Mouse (Mus musculus): ENCODE data around the gene 1700080E11Rik. TPM values are rescaled to one million over a fixed set of nuclear protein-coding genes. Genes with fewer than 3 reads are reported as not detected.
"Not testable (repeated sequence)": the region's sequence is repeated elsewhere in the genome, so short reads cannot be mapped to it uniquely, and the experiment has no call there.

Gene 1700080E11Rik
- polyA plus RNA-seq (2015; fragmentation: Nextera tagmentation; extraction: Ambion mirVana): not detected in 2 replicates

GRCm38 (mm10) chr9:105144992-105145391, at the start of gene 1700080E11Rik:
Gene 1700080E11Rik (minus strand): TSS chr9:105145092.
- Histone ChIP-seq H3K4me2 (no peak within 1 kb of the TSS), H3K9ac (no peak within 1 kb of the TSS), H3K9me3 (replicated peaks) (no peaks in the 10 kb centered on the region), H3K27ac (no peak within 1 kb of the TSS), H3K27me3 (no peaks in the 10 kb centered on the region), H3K4me3 (no peak within 1 kb of the TSS), H3K4me1 (replicated peaks) (no peaks in the 10 kb centered on the region), H3K36me3 (no peaks in the 10 kb centered on the region)
- 73% methylated on average over 6 of the region's 6 CpGs for WGBS
- no peak for ATAC-seq (replicated peaks; ENCODE audit: insufficient number of reproducible peaks, insufficient read depth, low FRiP score, low read depth)

- ATAC-seq (replicated peaks; ENCODE audit: insufficient number of reproducible peaks, insufficient read depth, low FRiP score, low read depth): no peak
- Histone ChIP-seq H3K4me2 (no peak overlapping the region), H3K9ac (no peak overlapping the region), H3K36me3 (no peaks in the 10 kb centered on the region), H3K9me3 (replicated peaks) (no peaks in the 10 kb centered on the region), H3K4me1 (replicated peaks) (no peaks in the 10 kb centered on the region), H3K27ac (no peak overlapping the region), H3K27me3 (no peaks in the 10 kb centered on the region), H3K4me3 (no peak overlapping the region)
- 53% methylated on average over 3 of the region's 3 CpGs for WGBS
Observed at GRCm38 (mm10) chr9:105186725-105187124, 41.8 kb upstream of the 1700080E11Rik start.

- H3K36me3 ChIP-seq: no peaks in the 10 kb centered on the region
- H3K4me1 ChIP-seq (replicated peaks): no peaks in the 10 kb centered on the region
- no peak overlapping the region for H3K4me2 ChIP-seq
- H3K27ac ChIP-seq: no peak overlapping the region
- H3K4me3 ChIP-seq: no peak overlapping the region
- no peak overlapping the region for H3K9ac ChIP-seq
- 78% methylated on average over 3 of the region's 3 CpGs for WGBS
- no peak for ATAC-seq (replicated peaks; ENCODE audit: insufficient number of reproducible peaks, insufficient read depth, low FRiP score, low read depth)
- no peaks in the 10 kb centered on the region for H3K27me3 ChIP-seq
- no peaks in the 10 kb centered on the region for H3K9me3 ChIP-seq (replicated peaks)
Observed at GRCm38 (mm10) chr9:105182392-105182791, 37.5 kb upstream of the 1700080E11Rik start.

GRCm38 (mm10) chr9:105139204-105139603, 5.7 kb downstream of the 1700080E11Rik start:
- no peak overlapping the region for H3K9ac ChIP-seq
- H3K27ac ChIP-seq: no peak overlapping the region
- no peak overlapping the region for H3K4me3 ChIP-seq
- no peaks in the 10 kb centered on the region for H3K36me3 ChIP-seq
- no peaks in the 10 kb centered on the region for H3K27me3 ChIP-seq
- no peaks in the 10 kb centered on the region for H3K4me1 ChIP-seq (replicated peaks)
- H3K9me3 ChIP-seq (replicated peaks): no peaks in the 10 kb centered on the region
- WGBS: 65% methylated on average over 6 of the region's 6 CpGs
- no peak for ATAC-seq (replicated peaks; ENCODE audit: insufficient number of reproducible peaks, insufficient read depth, low FRiP score, low read depth)
- no peak overlapping the region for H3K4me2 ChIP-seq

GRCm38 (mm10) chr9:105136404-105136803, 8.5 kb downstream of the 1700080E11Rik start:
- Histone ChIP-seq H3K4me1 (replicated peaks) (peaks cover 4% of the 10 kb centered on the region), H3K9me3 (replicated peaks) (no peaks in the 10 kb centered on the region), H3K4me3 (no peak overlapping the region), H3K27ac (no peak overlapping the region), H3K4me2 (no peak overlapping the region), H3K36me3 (no peaks in the 10 kb centered on the region), H3K9ac (no peak overlapping the region), H3K27me3 (no peaks in the 10 kb centered on the region)
- WGBS: 26% methylated on average over 1 of the region's 1 CpGs
- ATAC-seq (replicated peaks; ENCODE audit: insufficient number of reproducible peaks, insufficient read depth, low FRiP score, low read depth): no peak

- Histone ChIP-seq H3K9me3 (replicated peaks) (no peaks in the 10 kb centered on the region), H3K4me3 (no peak overlapping the region), H3K36me3 (no peaks in the 10 kb centered on the region), H3K4me1 (replicated peaks) (peaks cover 13% of the 10 kb centered on the region), H3K27ac (no peak overlapping the region), H3K9ac (no peak overlapping the region), H3K4me2 (no peak overlapping the region), H3K27me3 (no peaks in the 10 kb centered on the region)
- no peak for ATAC-seq (replicated peaks; ENCODE audit: insufficient number of reproducible peaks, insufficient read depth, low FRiP score, low read depth)
- WGBS: 74% methylated on average over 5 of the region's 5 CpGs
Observed at GRCm38 (mm10) chr9:105134536-105134935, 10.4 kb downstream of the 1700080E11Rik start.

GRCm38 (mm10) chr9:105132002-105132367, 12.9 kb downstream of the 1700080E11Rik start:
- 24% methylated on average over 5 of the region's 5 CpGs for WGBS
- Histone ChIP-seq H3K9me3 (replicated peaks) (no peaks in the 10 kb centered on the region), H3K36me3 (no peaks in the 10 kb centered on the region), H3K4me1 (replicated peaks) (peaks cover 13% of the 10 kb centered on the region), H3K4me3 (peak overlapping the region; percentile 63), H3K27me3 (no peaks in the 10 kb centered on the region), H3K9ac (0 out of 2 replicates have a peak overlapping the region, but pooled peaks have one; percentile 58), H3K27ac (peak overlapping the region; percentile 52; the same call in 1 of the 2 replicates), H3K4me2 (peak overlapping the region; percentile 85)
- ATAC-seq (replicated peaks; ENCODE audit: insufficient number of reproducible peaks, insufficient read depth, low FRiP score, low read depth): no peak; the same call in 1 of the 2 replicates

GRCm38 (mm10) chr9:105131253-105132001, 13.5 kb downstream of the 1700080E11Rik start, which contains the start of gene Nudt16:
Gene Nudt16 (minus strand): TSS chr9:105131824.
- peak within 1 kb of the TSS; percentile 85 for H3K4me2 ChIP-seq
- peak within 1 kb of the TSS; percentile 52 for H3K27ac ChIP-seq
- H3K4me3 ChIP-seq: peak within 1 kb of the TSS; percentile 63
- H3K9me3 ChIP-seq (replicated peaks): no peaks in the 10 kb centered on the region
- peak within 1 kb of the TSS; percentile 58 for H3K9ac ChIP-seq
- H3K27me3 ChIP-seq: no peaks in the 10 kb centered on the region
- H3K36me3 ChIP-seq: no peaks in the 10 kb centered on the region
- peak; percentile 95 for ATAC-seq (replicated peaks; ENCODE audit: insufficient number of reproducible peaks, insufficient read depth, low FRiP score, low read depth)
- H3K4me1 ChIP-seq (replicated peaks): peaks cover 13% of the 10 kb centered on the region
- WGBS: under 1% methylated on average over 60 of the region's 60 CpGs

GRCm38 (mm10) chr9:105130331-105130730, 14.6 kb downstream of the 1700080E11Rik start:
- H3K4me2 ChIP-seq: no peak overlapping the region
- no peak overlapping the region for H3K4me3 ChIP-seq
- no peaks in the 10 kb centered on the region for H3K27me3 ChIP-seq
- no peak overlapping the region for H3K27ac ChIP-seq
- no peaks in the 10 kb centered on the region for H3K36me3 ChIP-seq
- H3K9me3 ChIP-seq (replicated peaks): no peaks in the 10 kb centered on the region
- H3K4me1 ChIP-seq (replicated peaks): peaks cover 13% of the 10 kb centered on the region
- 90% methylated on average over 8 of the region's 8 CpGs for WGBS
- H3K9ac ChIP-seq: no peak overlapping the region
- ATAC-seq (replicated peaks; ENCODE audit: insufficient number of reproducible peaks, insufficient read depth, low FRiP score, low read depth): no peak

GRCm38 (mm10) chr9:105125206-105125605, 19.7 kb downstream of the 1700080E11Rik start:
- H3K4me1 ChIP-seq (replicated peaks); H3K4me2 ChIP-seq; H3K4me3 ChIP-seq; ATAC-seq (replicated peaks; ENCODE audit: insufficient number of reproducible peaks, insufficient read depth, low FRiP score, low read depth); H3K9ac ChIP-seq; H3K36me3 ChIP-seq; H3K27me3 ChIP-seq; H3K27ac ChIP-seq; H3K9me3 ChIP-seq (replicated peaks): not testable (repeated sequence)
- 55% methylated on average over 3 of the region's 3 CpGs for WGBS

- no peak overlapping the region for H3K9ac ChIP-seq
- no peak for ATAC-seq (replicated peaks; ENCODE audit: insufficient number of reproducible peaks, insufficient read depth, low FRiP score, low read depth)
- no peaks in the 10 kb centered on the region for H3K4me1 ChIP-seq (replicated peaks)
- no peak overlapping the region for H3K4me3 ChIP-seq
- H3K4me2 ChIP-seq: no peak overlapping the region
- no peaks in the 10 kb centered on the region for H3K27me3 ChIP-seq
- no peaks in the 10 kb centered on the region for H3K9me3 ChIP-seq (replicated peaks)
- 88% methylated on average over 5 of the region's 5 CpGs for WGBS
- no peaks in the 10 kb centered on the region for H3K36me3 ChIP-seq
- no peak overlapping the region for H3K27ac ChIP-seq
Observed at GRCm38 (mm10) chr9:105103893-105104292, 41.0 kb downstream of the 1700080E11Rik start.

- WGBS: 47% methylated on average over 1 of the region's 1 CpGs
- H3K4me1 ChIP-seq (replicated peaks): no peaks in the 10 kb centered on the region
- no peak for ATAC-seq (replicated peaks; ENCODE audit: insufficient number of reproducible peaks, insufficient read depth, low FRiP score, low read depth)
- H3K36me3 ChIP-seq: no peaks in the 10 kb centered on the region
- H3K9ac ChIP-seq: no peak overlapping the region
- no peak overlapping the region for H3K4me2 ChIP-seq
- no peak overlapping the region for H3K4me3 ChIP-seq
- H3K27me3 ChIP-seq: no peaks in the 10 kb centered on the region
- no peak overlapping the region for H3K27ac ChIP-seq
- H3K9me3 ChIP-seq (replicated peaks): no peaks in the 10 kb centered on the region
Observed at GRCm38 (mm10) chr9:105101911-105102310, 43.0 kb downstream of the 1700080E11Rik start.
